Mouse (Mus musculus) gastrocnemius, adult 2 months (tissue): ENCODE measurements at regions not wholly inside any gene's neighbourhood (a gene's known extent, or its start where the extent isn't known, plus 50 kb on each side); places are given as distances from the start of the nearest gene placed in this dataset.
A peak's percentile ranks its signal among the peaks of the same experiment; 100 is the strongest.

ENCODE experiments used
- DNase-seq: peaks from one replicate; pipeline ENCODE4 v3.0.0; 2022
- H3K27ac ChIP-seq: fragments of 200-600 bp; 2 replicates; pipeline ENCODE4 v1.8.1; 2022; ENCODE audit warnings: mild to moderate bottlenecking
- H3K4me3 ChIP-seq: fragments of 200-600 bp; 2 replicates; pipeline ENCODE4 v1.8.1; 2022; ENCODE audit warnings: mild to moderate bottlenecking, moderate library complexity
- CTCF ChIP-seq: fragments of 200-600 bp; IDR thresholded peaks from 2 replicates; pipeline ENCODE4 v1.8.1; 2022; ENCODE audit warnings: antibody characterized with exemption, mild to moderate bottlenecking, moderate library complexity
- intact Hi-C: fragments of 180-260 bp; cut with DNase I; formaldehyde crosslinking; loops from one replicate; pipeline ENCODE4 v1.15.1; 2025

DNA sequence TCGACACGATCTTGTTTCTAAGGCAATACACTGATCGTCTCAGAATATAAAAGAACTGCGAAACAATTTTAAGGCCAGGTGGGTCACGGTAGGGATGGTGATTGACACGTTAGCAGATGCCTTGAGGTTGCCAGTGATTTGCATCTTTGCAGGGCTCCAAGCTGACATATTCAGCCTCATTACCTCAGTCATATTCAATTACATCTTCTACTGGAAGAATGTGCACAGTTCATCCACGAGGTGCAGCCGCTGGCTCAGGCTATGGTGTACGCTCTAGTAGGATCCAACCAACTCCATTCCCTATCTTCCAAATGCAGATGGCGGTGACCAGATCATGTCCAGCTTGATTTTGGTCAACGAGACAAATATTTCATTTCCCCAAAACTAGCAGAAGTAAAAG, 450.5 kb upstream of the Pik3r1 start:
- Histone ChIP-seq H3K27ac (no peak overlapping the region), H3K4me3 (no peak overlapping the region)
- intact Hi-C loops, result no loop called here
- no peak for DNase-seq
- no peak for TF ChIP-seq CTCF

GRCm38 (mm10) chr13:102231048-102231447, 462.3 kb upstream of the Cd180 start:
- no peak for TF ChIP-seq CTCF
- Histone ChIP-seq H3K27ac (peak overlapping the region; percentile 73), H3K4me3 (no peak overlapping the region)
- peak; percentile 26 for DNase-seq
- intact Hi-C loops, result no loop called here

- intact Hi-C loops, result no loop called here
- peak; percentile 68 for DNase-seq
- Histone ChIP-seq H3K4me3 (no peak overlapping the region), H3K27ac (peak overlapping the region; percentile 83)
- no peak for TF ChIP-seq CTCF
Measured at GRCm38 (mm10) chr13:102232291-102232936, 460.9 kb upstream of the Cd180 start.

GRCm38 (mm10) chr13:102250884-102251283, 442.5 kb upstream of the Cd180 start:
- Histone ChIP-seq H3K27ac (no peak overlapping the region), H3K4me3 (no peak overlapping the region)
- intact Hi-C loops, result no loop called here
- no peak for DNase-seq
- no peak for TF ChIP-seq CTCF

GRCm38 (mm10) chr13:102251709-102252108, 441.6 kb upstream of the Cd180 start:
- TF ChIP-seq CTCF, result no peak
- H3K27ac ChIP-seq, result 0 out of 2 replicates have a peak overlapping the region, but pooled peaks have one; percentile 4

DNA sequence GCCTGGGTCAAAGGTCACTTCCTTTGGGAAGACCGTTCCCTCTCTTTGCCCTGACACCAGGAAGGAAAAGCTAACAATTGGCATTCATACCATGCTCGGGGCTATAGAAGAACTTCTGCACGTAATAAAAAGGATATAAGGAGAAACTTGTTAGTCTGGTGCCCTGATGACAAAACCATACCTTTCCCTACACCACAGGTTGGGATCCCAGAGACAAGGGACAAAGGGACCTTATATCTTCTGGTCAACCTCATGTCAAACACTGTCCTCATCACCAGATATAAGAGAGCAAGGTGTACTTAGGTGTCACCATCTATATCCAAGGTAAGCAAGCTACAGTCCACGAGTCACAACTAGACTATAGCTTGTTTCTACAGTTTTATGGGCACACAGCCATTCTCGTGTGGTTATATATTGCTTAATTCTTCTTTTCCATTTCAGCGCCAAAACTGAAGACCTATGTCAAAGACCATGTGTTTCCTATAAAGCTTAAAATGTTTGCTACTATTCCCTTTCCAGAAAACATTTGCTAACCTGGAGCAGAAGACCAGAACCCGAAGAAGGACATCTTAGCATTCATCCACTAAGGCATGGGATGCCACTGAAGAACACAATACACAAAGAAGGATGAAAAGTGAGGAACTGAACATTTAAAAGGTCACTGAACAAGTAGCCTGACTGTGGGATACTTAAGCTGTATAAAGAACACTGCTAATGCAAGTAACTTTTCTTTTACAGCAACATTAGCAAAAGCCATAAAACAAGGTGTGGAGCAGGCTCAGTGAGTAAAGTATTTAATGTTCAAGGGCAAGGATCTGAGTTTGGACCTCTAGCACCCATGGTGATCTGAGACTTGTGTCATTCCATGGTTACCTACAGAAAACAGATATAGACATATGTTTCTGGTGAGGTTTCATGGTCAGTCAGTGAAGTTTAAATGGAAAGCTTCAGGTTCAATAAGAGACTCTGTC, 437.7 kb upstream of the Cd180 start:
- DNase-seq, result no peak
- TF ChIP-seq CTCF, result no peak
- Histone ChIP-seq H3K27ac (no peak overlapping the region), H3K4me3 (no peak overlapping the region)
- intact Hi-C loops, result no loop called here

More at GRCm38 (mm10) chr13:102251709-102252108, 441.6 kb upstream of the Cd180 start:
- intact Hi-C loops, result no loop called here
- no peak overlapping the region for H3K4me3 ChIP-seq
- DNase-seq, result no peak

- intact Hi-C loops, result no loop called here
- no peak overlapping the region for H3K27ac ChIP-seq
- no peak overlapping the region for H3K4me3 ChIP-seq
- no peak for TF ChIP-seq CTCF
- DNase-seq, result no peak
Measured at GRCm38 (mm10) chr13:102258207-102258606, 435.2 kb upstream of the Cd180 start.

- Histone ChIP-seq H3K4me3 (no peak overlapping the region), H3K27ac (no peak overlapping the region)
- no peak for TF ChIP-seq CTCF
- intact Hi-C loops, result no loop called here
- no peak for DNase-seq
Measured at GRCm38 (mm10) chr13:102273818-102274217, 419.5 kb upstream of the Cd180 start.

DNA sequence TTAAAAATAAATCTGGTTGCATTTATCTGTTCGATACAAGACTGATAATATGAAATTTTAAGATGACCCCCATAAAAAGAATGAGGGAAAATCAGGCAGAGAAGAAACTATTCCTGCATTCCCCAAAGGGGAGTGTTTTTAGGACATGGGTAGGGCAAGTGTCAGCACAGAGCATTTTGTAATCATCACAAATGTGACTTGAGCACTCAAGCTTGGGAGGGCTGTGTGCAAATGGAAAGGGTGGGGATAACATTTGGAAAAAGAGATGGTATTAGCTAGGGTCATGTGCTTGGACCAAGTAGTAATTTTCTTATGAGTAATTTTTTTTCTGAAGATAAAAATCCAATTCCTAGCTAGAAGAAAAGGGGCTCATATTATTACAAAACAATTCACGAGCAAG, 418.1 kb upstream of the Cd180 start:
- TF ChIP-seq CTCF, result no peak
- intact Hi-C loops, result no loop called here
- peak; percentile 30 for DNase-seq
- Histone ChIP-seq H3K4me3 (no peak overlapping the region), H3K27ac (peak overlapping the region; percentile 75)

- intact Hi-C loops, result no loop called here
- TF ChIP-seq CTCF, result no peak
Measured at GRCm38 (mm10) chr13:102276885-102277284, 416.5 kb upstream of the Cd180 start.

GRCm38 (mm10) chr13:102280198-102280597, 413.2 kb upstream of the Cd180 start:
- H3K4me3 ChIP-seq, result no peak overlapping the region
- TF ChIP-seq CTCF, result no peak
- no peak for DNase-seq
- intact Hi-C loops, result no loop called here
- H3K27ac ChIP-seq, result no peak overlapping the region

More at GRCm38 (mm10) chr13:102276885-102277284, 416.5 kb upstream of the Cd180 start:
- Histone ChIP-seq H3K4me3 (no peak overlapping the region), H3K27ac (no peak overlapping the region)
- DNase-seq, result no peak

- H3K4me3 ChIP-seq, result no peak overlapping the region
- TF ChIP-seq CTCF, result no peak
- intact Hi-C loops, result no loop called here
- H3K27ac ChIP-seq, result no peak overlapping the region
- no peak for DNase-seq
Measured at GRCm38 (mm10) chr13:102294451-102294850, 398.9 kb upstream of the Cd180 start.

- no peak for TF ChIP-seq CTCF
- no peak for DNase-seq
- Histone ChIP-seq H3K27ac (no peak overlapping the region), H3K4me3 (no peak overlapping the region)
- intact Hi-C loops, result no loop called here
Measured at GRCm38 (mm10) chr13:102295079-102295478, 398.3 kb upstream of the Cd180 start.
